Mouse (Mus musculus): ENCODE data around the gene Fgl2.

GRCm38 (mm10) chr5:21387340-21387739 is 14.9 kb downstream of the Fgl2 start:
- TF ChIP-seq CTCF (IDR thresholded peaks at IDR 0.05; ENCODE audit: control insufficient read depth, insufficient read depth, insufficient read length): no peak
- no peak for TF ChIP-seq MYOG (IDR thresholded peaks at IDR 0.05; ENCODE audit: control insufficient read depth, extremely low read depth, insufficient read length)
- no peak for TF ChIP-seq CEBPB (IDR thresholded peaks at IDR 0.05; ENCODE audit: low read depth)
- TF ChIP-seq USF1 (IDR thresholded peaks at IDR 0.05; ENCODE audit: low read depth): no peak
